Mouse (Mus musculus): Measurements from ENCODE around the gene Ctnnal1.

GRCm38 (mm10) chr4:56909568-56909967, 44.6 kb upstream of the Ctnnal1 start:
- TF ChIP-seq GATA2 (IDR thresholded peaks at IDR 0.05; ENCODE audit: borderline replicate concordance, low read depth, low read length) (no peak), CTCF (IDR thresholded peaks at IDR 0.05; ENCODE audit: low read depth, low read length) (no peak), POLR2AphosphoS5 (IDR thresholded peaks at IDR 0.05; ENCODE audit: insufficient replicate concordance, low read depth, low read length) (no peak), GATA1 (IDR thresholded peaks at IDR 0.05; ENCODE audit: borderline replicate concordance, low read length) (no peak)
